Mouse (Mus musculus) G1E (cell line): ENCODE data around the gene Pbx4.

Source experiments
- CTCF ChIP-seq: IDR thresholded peaks from 2 replicates; pipeline ENCODE4 v1.5.1; 2012; ENCODE audit warnings: low read depth, low read length, inconsistent platforms, mixed read lengths
- GATA1 ChIP-seq: IDR thresholded peaks from 2 replicates; pipeline ENCODE4 v1.6.1; 2012; ENCODE audit warnings: borderline replicate concordance, low read length, inconsistent platforms, mixed read lengths
- TAL1 ChIP-seq: conservative IDR thresholded peaks from 2 replicates; pipeline ENCODE4 v1.6.1; 2012; ENCODE audit warnings: low read depth, low read length, inconsistent platforms, mixed read lengths

DNA sequence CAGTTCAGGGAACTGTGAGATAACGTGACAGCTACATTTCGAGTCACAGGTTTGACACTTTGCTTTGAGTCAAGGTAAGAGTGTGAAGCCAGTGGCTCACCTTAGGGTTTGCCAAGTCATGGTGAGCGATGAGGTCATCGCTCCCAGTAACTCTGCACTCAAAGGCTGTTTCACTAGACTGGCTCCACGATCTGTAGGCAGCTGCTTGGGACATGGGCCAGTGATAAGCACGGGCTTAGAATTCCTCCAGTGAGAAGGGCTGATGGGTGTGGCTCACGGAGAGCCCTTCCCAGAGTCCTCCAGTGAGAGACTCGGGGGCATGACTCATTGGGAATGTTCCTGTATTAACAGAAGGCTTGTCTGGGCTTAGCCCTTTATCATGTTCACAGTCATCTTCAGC is 16.7 kb downstream of the Pbx4 start:
- TF ChIP-seq CTCF (no peak), GATA1 (no peak), TAL1 (no peak)
